Mouse (Mus musculus): ENCODE data around the gene Hmgcs2. TPM values are rescaled to one million over a fixed set of nuclear protein-coding genes. Genes with fewer than 3 reads are reported as not detected.

Gene Hmgcs2
- total and polyA plus RNA-seq, 3 experiments, result not detected

GRCm38 (mm10) chr3:98280933-98281678 lies 871 bp downstream of the Hmgcs2 start:
- TF ChIP-seq BHLHE40 (IDR thresholded peaks at IDR 0.05; ENCODE audit: low read depth, low read length) (no peak), E2F4 (IDR thresholded peaks at IDR 0.05; ENCODE audit: insufficient replicate concordance, low read depth, low read length) (no peak), POLR2A (IDR thresholded peaks at IDR 0.05; ENCODE audit: low read depth, low read length) (no peak), IRF4 (IDR thresholded peaks at IDR 0.05; ENCODE audit: low read depth, low read length) (no peak), USF1 (IDR thresholded peaks at IDR 0.05; ENCODE audit: low read depth, low read length) (no peak), TCF12 (IDR thresholded peaks at IDR 0.05; ENCODE audit: low read depth, low read length) (0 out of 2 replicates have a peak, but pooled peaks have one; percentile 21), JUND (conservative IDR thresholded peaks at IDR 0.05; ENCODE audit: low read depth, low read length) (no peak), RCOR1 (conservative IDR thresholded peaks at IDR 0.05; ENCODE audit: low read depth, low read length) (no peak), EP300 (IDR thresholded peaks at IDR 0.05; ENCODE audit: low read length) (no peak), RAD21 (IDR thresholded peaks at IDR 0.05; ENCODE audit: low read depth, low read length) (peak; percentile 56), SMC3 (IDR thresholded peaks at IDR 0.05; ENCODE audit: low read depth, low read length) (peak; percentile 42), ZNF384 (IDR thresholded peaks at IDR 0.05; ENCODE audit: low read depth, low read length) (no peak), CTCF (conservative IDR thresholded peaks at IDR 0.05 in 1 of 2, IDR thresholded peaks at IDR 0.05 in 1 of 2; ENCODE audit: low read depth in 2 of 2, low read length in 2 of 2) (peak; percentile 78 to 84)
- no peak overlapping the region for H3K9ac ChIP-seq (ENCODE audit: insufficient read depth, low read depth)
- H3K79me2 ChIP-seq (replicated peaks; ENCODE audit: control insufficient read depth, extremely low read depth, insufficient read depth, poor library complexity, severe bottlenecking), result no peaks in the 10 kb centered on the region
- no peak overlapping the region for H3K27ac ChIP-seq (ENCODE audit: insufficient read depth, low read depth)
- in situ Hi-C loops (cut with MboI; ENCODE audit: low pct_ligation_motif_present, low pct_unique_long_range_greater_than_20kb, low sequenced_read_pairs), result no loop called here
- H3K36me3 ChIP-seq (replicated peaks in 1 of 2; ENCODE audit: control insufficient read depth in 1 of 2, insufficient read depth in 1 of 2, low read length in 1 of 2), result no peaks in the 10 kb centered on the region
- peak overlapping the region; percentile 48; the same call in 1 of the 2 replicates for H3K4me2 ChIP-seq (ENCODE audit: insufficient read depth, low read depth, poor library complexity, severe bottlenecking)
- dilution Hi-C loops (cut with MboI; ENCODE audit: extremely low pct_ligation_motif_present, extremely low pct_unique_long_range_greater_than_20kb, low sequenced_read_pairs), result no loop called here
- H3K4me1 ChIP-seq (ENCODE audit: control insufficient read depth in 1 of 2, insufficient read depth in 2 of 2), result peaks cover 0 to 7% of the 10 kb centered on the region in 2 experiments; a peak in 1 of 4 replicates
- no peaks in the 10 kb centered on the region for H3K9me3 ChIP-seq (replicated peaks; ENCODE audit: low read length)
- DNase-seq (ENCODE audit: extremely low read depth), result peak; percentile 52
- no peak overlapping the region for H3K4me3 ChIP-seq (replicated peaks in 1 of 3; ENCODE audit: low read depth in 2 of 3, low read length in 2 of 3, poor library complexity in 1 of 3)
- H3K27me3 ChIP-seq (replicated peaks), result peaks cover 7% of the 10 kb centered on the region

- Histone ChIP-seq H3K9ac (ENCODE audit: insufficient read depth, low read depth) (no peak overlapping the region), H3K27ac (ENCODE audit: insufficient read depth, low read depth) (no peak overlapping the region), H3K4me2 (ENCODE audit: insufficient read depth, low read depth, poor library complexity, severe bottlenecking) (no peak overlapping the region), H3K4me3 (replicated peaks in 1 of 3; ENCODE audit: low read depth in 2 of 3, low read length in 2 of 3, poor library complexity in 1 of 3) (no peak overlapping the region), H3K27me3 (replicated peaks) (peaks cover 7% of the 10 kb centered on the region), H3K36me3 (replicated peaks in 1 of 2; ENCODE audit: control insufficient read depth in 1 of 2, insufficient read depth in 1 of 2, low read length in 1 of 2) (no peaks in the 10 kb centered on the region), H3K4me1 (ENCODE audit: control insufficient read depth in 1 of 2, insufficient read depth in 2 of 2) (peaks cover 0 to 7% of the 10 kb centered on the region in 2 experiments; a peak in 1 of 4 replicates), H3K9me3 (replicated peaks; ENCODE audit: low read length) (no peaks in the 10 kb centered on the region), H3K79me2 (replicated peaks; ENCODE audit: control insufficient read depth, extremely low read depth, insufficient read depth, poor library complexity, severe bottlenecking) (no peaks in the 10 kb centered on the region)
- DNase-seq (ENCODE audit: extremely low read depth), result no peak
- dilution Hi-C loops (cut with MboI; ENCODE audit: extremely low pct_ligation_motif_present, extremely low pct_unique_long_range_greater_than_20kb, low sequenced_read_pairs), result no loop called here
- no peak for TF ChIP-seq NRF1 (IDR thresholded peaks at IDR 0.05; ENCODE audit: low read depth, low read length)
- no peak for TF ChIP-seq TCF12 (IDR thresholded peaks at IDR 0.05; ENCODE audit: low read depth, low read length)
- no peak for TF ChIP-seq USF2 (conservative IDR thresholded peaks at IDR 0.05; ENCODE audit: low read depth, low read length)
- TF ChIP-seq MAFK (IDR thresholded peaks at IDR 0.05; ENCODE audit: insufficient replicate concordance, low read length), result no peak
- TF ChIP-seq JUND (conservative IDR thresholded peaks at IDR 0.05; ENCODE audit: low read depth, low read length), result no peak
- TF ChIP-seq USF1 (IDR thresholded peaks at IDR 0.05; ENCODE audit: low read depth, low read length), result no peak
- TF ChIP-seq GABPA (IDR thresholded peaks at IDR 0.05; ENCODE audit: insufficient replicate concordance, low read depth, low read length), result no peak
- TF ChIP-seq ZMIZ1 (IDR thresholded peaks at IDR 0.05; ENCODE audit: low read depth, low read length), result no peak
- TF ChIP-seq RCOR1 (conservative IDR thresholded peaks at IDR 0.05; ENCODE audit: low read depth, low read length), result no peak
- no peak for TF ChIP-seq NELFE (IDR thresholded peaks at IDR 0.05; ENCODE audit: low read depth, low read length)
- no peak for TF ChIP-seq HCFC1 (IDR thresholded peaks at IDR 0.05; ENCODE audit: low read depth, low read length)
- no peak for TF ChIP-seq SMC3 (IDR thresholded peaks at IDR 0.05; ENCODE audit: low read depth, low read length)
- no peak for TF ChIP-seq MEF2A (IDR thresholded peaks at IDR 0.05; ENCODE audit: borderline replicate concordance, low read depth, low read length)
- TF ChIP-seq MXI1 (IDR thresholded peaks at IDR 0.05; ENCODE audit: low read depth, low read length), result no peak
- no peak for TF ChIP-seq CTCF (conservative IDR thresholded peaks at IDR 0.05 in 1 of 2, IDR thresholded peaks at IDR 0.05 in 1 of 2; ENCODE audit: low read depth in 2 of 2, low read length in 2 of 2)
- in situ Hi-C loops (cut with MboI; ENCODE audit: low pct_ligation_motif_present, low pct_unique_long_range_greater_than_20kb, low sequenced_read_pairs), result no loop called here
These were observed 2.2 kb downstream of the Hmgcs2 start for GRCm38 (mm10) chr3:98282422-98282821.

Measured in CH12.LX (cell line).